Mouse (Mus musculus) brain, embryonic 14.5 days (tissue): ENCODE measurements around the gene Igf1r.

Experiments used
- CTCF ChIP-seq: fragments of 200-500 bp; IDR thresholded peaks from 2 replicates; pipeline ENCODE4 v1.5.1; 2012; ENCODE audit warnings: inconsistent platforms, mild to moderate bottlenecking, moderate library complexity, borderline replicate concordance; ENCODE audit not compliant: insufficient read depth, insufficient read length; ENCODE audit errors: extremely low read depth
- POLR2A ChIP-seq: fragments of 200-500 bp; IDR thresholded peaks from 2 replicates; pipeline ENCODE4 v1.6.1; 2012; ENCODE audit warnings: mild to moderate bottlenecking, inconsistent platforms, borderline replicate concordance; ENCODE audit not compliant: poor library complexity, insufficient read depth, insufficient read length, severe bottlenecking; ENCODE audit errors: extremely low read depth

DNA sequence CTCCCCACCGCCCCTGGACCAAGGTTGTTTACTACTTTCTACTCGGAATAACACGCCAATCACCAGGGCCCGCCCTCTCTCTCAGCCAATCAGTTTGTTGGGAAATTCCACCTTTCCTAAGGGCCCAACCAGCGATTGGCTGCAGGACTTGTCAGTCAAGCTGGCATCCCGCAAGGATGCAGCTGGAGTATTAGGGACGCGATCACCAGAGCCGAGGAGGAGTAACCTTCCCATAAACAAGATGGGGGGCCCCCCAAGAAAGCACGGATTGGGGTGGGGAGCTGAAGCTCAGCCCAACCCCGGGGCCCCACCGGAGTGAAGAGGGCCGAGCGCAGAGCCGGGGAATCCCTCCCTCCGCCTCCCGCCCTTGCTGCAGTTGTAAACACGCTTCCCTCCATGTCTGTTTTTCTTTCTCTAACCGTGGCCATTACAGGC lies 176.5 kb downstream of the Igf1r start:
- peak; percentile 24; the same call in 1 of the 2 replicates for TF ChIP-seq POLR2A
- no peak for TF ChIP-seq CTCF
